Mouse (Mus musculus): ENCODE measurements at regions not wholly inside any gene's neighbourhood (a gene's known extent, or its start where the extent isn't known, plus 50 kb on each side); places are given as distances from the start of the nearest gene placed in this dataset.
A peak's percentile ranks its signal among the peaks of the same experiment; 100 is the strongest.

DNA sequence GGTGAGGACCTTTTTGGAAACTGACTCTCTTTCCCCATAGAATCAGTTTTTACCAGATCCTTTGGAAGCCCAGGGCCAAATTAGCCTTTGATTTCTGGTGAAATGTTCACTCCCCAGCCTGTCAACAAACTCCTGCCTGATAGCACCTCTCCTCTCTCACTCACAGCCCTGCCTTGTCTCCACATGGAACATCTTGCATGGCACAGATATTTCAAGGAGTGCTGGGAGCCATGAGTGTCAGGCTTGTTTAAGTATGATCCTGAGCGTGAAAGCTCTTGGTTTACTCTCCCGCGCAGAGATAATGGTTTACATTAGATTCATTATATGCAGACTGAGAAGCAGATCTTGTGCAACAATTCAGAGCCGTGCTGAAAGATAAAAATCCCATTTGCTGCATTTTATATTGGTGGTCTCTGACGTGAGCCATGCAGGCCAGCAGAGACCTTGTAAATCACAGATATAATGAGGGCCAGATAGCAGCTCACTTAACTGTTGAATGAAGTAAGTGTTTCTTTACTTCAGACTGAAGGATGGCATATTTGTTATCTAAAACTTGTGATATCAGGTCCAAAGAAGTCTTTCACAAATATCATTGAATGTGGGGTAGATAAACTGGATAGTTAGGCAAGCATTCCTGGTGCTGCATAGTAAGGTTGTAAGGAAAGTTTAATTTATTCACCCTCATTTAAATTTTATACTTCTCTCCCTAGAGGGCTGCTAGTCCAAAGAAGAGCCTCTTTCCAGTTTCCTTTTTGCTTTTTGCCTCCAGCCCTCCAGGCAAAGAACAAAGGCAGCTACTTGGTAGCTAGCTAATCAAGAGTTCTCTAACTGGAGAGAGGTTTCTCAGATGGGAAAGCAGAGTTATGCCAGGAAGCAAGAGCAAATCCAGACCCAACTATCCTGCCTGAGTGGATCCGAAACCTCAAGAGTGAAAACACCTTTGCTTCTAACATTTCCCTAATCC, 81.8 kb downstream of the Tbx18 start:
- POLR2A ChIA-PET: no interaction called here
- CTCF ChIA-PET: no interaction called here
- in situ Hi-C loops (cut with MboI; ENCODE audit: low pct_unique_long_range_greater_than_20kb): no loop called here
- TF ChIP-seq CTCF (IDR thresholded peaks at IDR 0.05): no peak
- no peak for DNase-seq (ENCODE audit: low read depth, low spot score)
- no peaks in the 10 kb centered on the region for H3K27me3 ChIP-seq
- ATAC-seq: no peak

DNA sequence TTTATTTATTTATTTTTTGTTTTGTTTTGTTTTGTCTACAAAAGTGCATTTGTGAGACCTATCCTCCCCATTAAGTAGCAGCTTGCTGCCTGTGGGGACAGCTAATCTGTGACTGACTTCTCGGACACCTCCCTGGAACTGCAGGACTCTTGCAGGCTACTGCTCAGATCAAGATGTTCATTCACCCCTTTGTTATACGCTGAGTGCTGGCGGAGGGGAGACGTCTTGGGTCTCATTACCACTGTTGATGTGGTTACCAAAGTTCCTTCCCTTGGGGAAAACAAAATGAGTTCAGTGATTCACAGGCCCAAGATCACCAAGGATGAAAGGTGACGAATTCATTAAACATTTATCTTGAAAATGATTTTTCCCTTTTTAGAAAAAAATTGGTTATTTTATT, 82.7 kb downstream of the Tbx18 start:
- TF ChIP-seq CTCF (IDR thresholded peaks at IDR 0.05): no peak
- in situ Hi-C loops (cut with MboI; ENCODE audit: low pct_unique_long_range_greater_than_20kb): no loop called here
- CTCF ChIA-PET: no interaction called here
- POLR2A ChIA-PET: no interaction called here
- ATAC-seq (no peak), DNase-seq (ENCODE audit: low read depth, low spot score) (no peak)
- H3K27me3 ChIP-seq: no peaks in the 10 kb centered on the region

GRCm38 (mm10) chr9:87645032-87645431, 86.0 kb downstream of the Tbx18 start:
- H3K27me3 ChIP-seq: no peaks in the 10 kb centered on the region
- peak; percentile 10 for TF ChIP-seq CTCF (IDR thresholded peaks at IDR 0.05)
- DNase-seq (ENCODE audit: low read depth, low spot score) (no peak), ATAC-seq (peak; percentile 44)
- in situ Hi-C loops (cut with MboI; ENCODE audit: low pct_unique_long_range_greater_than_20kb): no loop called here
- ChIA-PET CTCF (no interaction called here), POLR2A (no interaction called here)

- CTCF ChIA-PET: no interaction called here
- DNase-seq (ENCODE audit: low read depth, low spot score): no peak
- POLR2A ChIA-PET: no interaction called here
- no peaks in the 10 kb centered on the region for H3K27me3 ChIP-seq
- TF ChIP-seq CTCF (IDR thresholded peaks at IDR 0.05): no peak
- no peak for ATAC-seq
- in situ Hi-C loops (cut with MboI; ENCODE audit: low pct_unique_long_range_greater_than_20kb): no loop called here
These were observed 97.0 kb downstream of the Tbx18 start for GRCm38 (mm10) chr9:87633863-87634630.

DNA sequence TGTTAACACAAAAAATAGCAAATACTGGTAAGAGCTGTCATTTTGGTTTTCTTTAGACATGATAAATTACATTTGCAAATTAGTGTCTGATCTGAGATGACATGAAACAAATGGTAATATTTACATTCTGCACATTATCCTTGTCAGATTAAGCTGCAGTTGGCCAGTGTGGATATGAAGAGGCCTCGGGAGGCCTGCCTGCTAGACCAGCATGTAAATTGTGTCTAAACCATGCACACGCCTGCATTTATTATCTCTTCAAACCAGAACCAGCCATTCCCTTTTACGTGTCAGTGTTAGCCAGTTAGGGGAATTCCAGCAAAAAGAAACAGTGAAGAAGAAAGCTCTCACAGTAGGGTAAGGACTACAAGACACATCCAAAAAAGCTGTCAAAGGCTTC, 104.6 kb downstream of the Tbx18 start:
- in situ Hi-C loops (cut with MboI; ENCODE audit: low pct_unique_long_range_greater_than_20kb): no loop called here
- no peaks in the 10 kb centered on the region for H3K27me3 ChIP-seq
- no peak for TF ChIP-seq CTCF (IDR thresholded peaks at IDR 0.05)
- ChIA-PET CTCF (no interaction called here), POLR2A (no interaction called here)
- no peak for DNase-seq (ENCODE audit: low read depth, low spot score)
- ATAC-seq: no peak

DNA sequence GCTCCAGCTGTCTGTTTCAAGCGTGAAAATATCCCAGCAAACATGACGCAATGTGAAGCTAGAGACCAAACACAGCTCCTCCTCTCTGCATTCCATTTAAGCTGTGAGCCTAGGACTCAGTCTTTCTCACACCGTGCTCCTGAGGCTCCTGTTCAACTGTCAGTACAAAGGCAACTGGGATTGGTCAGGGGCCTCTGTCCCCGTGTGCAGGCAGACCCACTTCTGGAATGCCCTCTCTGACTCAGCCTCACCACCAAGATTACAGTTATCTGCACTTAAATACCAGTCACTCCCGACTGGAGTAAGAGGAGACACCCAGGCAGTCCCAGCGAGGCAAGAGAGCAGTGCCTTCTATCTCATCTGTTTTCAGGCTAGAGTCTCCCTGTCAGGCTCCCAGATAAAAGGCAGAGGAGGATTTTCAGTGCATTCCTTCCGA, 112.8 kb downstream of the Tbx18 start:
- ChIA-PET POLR2A (no interaction called here), CTCF (interaction anchor here (1.0 kb wide), 1 partner anchor 23 kb away, joined by 3 read pairs; no protein-coding TSS in a partner anchor)
- ATAC-seq: peak; percentile 35
- peaks cover 4% of the 10 kb centered on the region for H3K27me3 ChIP-seq
- DNase-seq (ENCODE audit: low read depth, low spot score): no peak
- no peak for TF ChIP-seq CTCF (IDR thresholded peaks at IDR 0.05)
- in situ Hi-C loops (cut with MboI; ENCODE audit: low pct_unique_long_range_greater_than_20kb): no loop called here

DNA sequence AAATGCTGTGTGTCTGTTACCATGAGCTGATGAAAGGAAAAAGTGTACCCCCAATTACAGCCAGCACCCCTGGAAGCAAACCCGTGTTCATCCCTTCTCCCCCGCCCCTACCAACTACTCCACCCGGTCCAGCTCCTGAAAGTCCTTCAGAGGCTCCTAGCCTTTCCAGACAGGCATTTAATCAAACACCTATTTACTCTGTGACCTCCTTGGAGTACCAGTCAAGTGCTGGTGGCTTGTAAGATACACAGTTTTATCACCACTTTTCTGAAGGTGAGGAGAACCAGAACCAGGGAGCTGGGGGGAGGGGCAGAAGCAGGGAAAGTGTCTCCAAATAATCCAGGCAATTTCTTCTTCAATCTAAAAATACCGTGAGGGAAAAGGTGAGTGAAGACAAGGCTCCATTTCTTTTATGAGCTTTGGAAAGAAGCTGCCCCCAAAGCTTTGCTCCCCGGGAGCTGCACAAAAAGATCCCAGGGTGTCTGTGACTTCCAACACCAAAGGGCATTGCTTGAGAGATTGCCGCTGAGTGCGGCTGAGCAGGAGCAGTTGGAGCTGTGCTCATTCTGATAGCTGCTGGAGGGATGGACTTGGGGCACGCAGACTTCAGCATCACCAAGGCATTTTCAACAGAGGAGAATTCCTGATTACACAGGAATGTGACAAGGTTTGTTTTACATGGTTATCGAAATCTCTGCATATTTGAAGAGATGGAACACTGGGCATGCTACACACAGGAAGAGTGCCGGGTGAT, 123.0 kb downstream of the Tbx18 start:
- no peaks in the 10 kb centered on the region for H3K27me3 ChIP-seq
- in situ Hi-C loops (cut with MboI; ENCODE audit: low pct_unique_long_range_greater_than_20kb): no loop called here
- TF ChIP-seq CTCF (IDR thresholded peaks at IDR 0.05): no peak
- no peak for ATAC-seq
- CTCF ChIA-PET: interaction anchor here (1.6 kb wide), 1 partner anchor 33 kb away, joined by 4 read pairs; no protein-coding TSS in a partner anchor
- POLR2A ChIA-PET: no interaction called here
- DNase-seq (ENCODE audit: low read depth, low spot score): no peak

DNA sequence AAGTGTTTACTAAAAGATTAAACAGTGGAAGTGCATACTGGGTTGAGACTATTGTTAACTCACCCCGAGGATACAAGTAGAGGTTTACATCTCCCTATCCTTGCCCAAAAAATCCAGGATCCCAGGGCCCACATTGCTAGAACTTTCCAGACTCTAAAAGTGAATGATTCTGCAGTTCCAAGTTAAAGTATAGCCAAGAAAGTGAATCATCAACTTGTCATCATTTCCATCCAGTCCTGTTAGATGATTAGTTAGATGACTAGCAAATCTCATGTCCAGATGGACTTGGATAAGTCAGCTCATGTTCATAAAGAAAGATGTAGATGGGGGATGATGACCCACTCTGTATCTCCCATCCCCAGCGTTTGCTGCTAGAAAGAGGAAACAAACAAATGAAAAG, 155.5 kb downstream of the Tbx18 start:
- POLR2A ChIA-PET: no interaction called here
- CTCF ChIA-PET: interaction anchor here (1.0 kb wide), 1 partner anchor 32 kb away, joined by 4 read pairs; no protein-coding TSS in a partner anchor
- no peaks in the 10 kb centered on the region for H3K27me3 ChIP-seq
- DNase-seq (ENCODE audit: low read depth, low spot score) (peak; percentile 15), ATAC-seq (no peak)
- in situ Hi-C loops (cut with MboI; ENCODE audit: low pct_unique_long_range_greater_than_20kb): no loop called here
- no peak for TF ChIP-seq CTCF (IDR thresholded peaks at IDR 0.05)

- ATAC-seq (no peak), DNase-seq (ENCODE audit: low read depth, low spot score) (no peak)
- no peaks in the 10 kb centered on the region for H3K27me3 ChIP-seq
- ChIA-PET POLR2A (no interaction called here), CTCF (interaction anchor here (0.7 to 1.8 kb wide), 2 partner anchors 10 to 557 kb away, joined by 3 to 4 read pairs; no protein-coding TSS in a partner anchor)
- no peak for TF ChIP-seq CTCF (IDR thresholded peaks at IDR 0.05)
- in situ Hi-C loops (cut with MboI; ENCODE audit: low pct_unique_long_range_greater_than_20kb): no loop called here
These were observed 156.7 kb downstream of the Tbx18 start for GRCm38 (mm10) chr9:87574250-87574864.

- no peak for ATAC-seq
- POLR2A ChIA-PET: no interaction called here
- no peak for DNase-seq (ENCODE audit: low read depth, low spot score)
- in situ Hi-C loops (cut with MboI; ENCODE audit: low pct_unique_long_range_greater_than_20kb): no loop called here
- TF ChIP-seq CTCF (IDR thresholded peaks at IDR 0.05): no peak
- no peaks in the 10 kb centered on the region for H3K27me3 ChIP-seq
- CTCF ChIA-PET: no interaction called here
These were observed 167.8 kb downstream of the Tbx18 start for GRCm38 (mm10) chr9:87563244-87563643.

Measured in Patski (cell line).